Mouse (Mus musculus) intestine, embryonic 16.5 days (tissue): ENCODE results near the gene Nid2. TPM values are rescaled to one million over a fixed set of nuclear protein-coding genes. Genes with fewer than 3 reads are reported as not detected.
A peak's percentile ranks its signal among the peaks of the same experiment; 100 is the strongest.

Source experiments
- ATAC-seq: fragments of 200-750 bp; cut with Nextera tagmentation; 2 replicates; pipeline ENCODE4 v1.8.0; 2017; ENCODE audit warnings: moderate TSS enrichment, moderate library complexity
- H3K27ac ChIP-seq: fragments of 300-500 bp; sonication (generic); 2 replicates; pipeline ENCODE4 v1.5.1; 2014; ENCODE audit warnings: mild to moderate bottlenecking, low read length
- H3K27me3 ChIP-seq: fragments of 300-500 bp; sonication (generic); replicated peaks from 2 replicates; pipeline ENCODE4 v1.6.1; 2014; ENCODE audit warnings: low read length, control low read depth, mixed read lengths; ENCODE audit not compliant: control insufficient read depth, insufficient read depth
- H3K36me3 ChIP-seq: fragments of 300-500 bp; sonication (generic); 2 replicates; pipeline ENCODE4 v1.6.1; 2014; ENCODE audit warnings: low read length, control low read depth; ENCODE audit not compliant: control insufficient read depth, insufficient read depth
- H3K4me1 ChIP-seq: fragments of 300-500 bp; sonication (generic); 2 replicates; pipeline ENCODE4 v1.6.1; 2014; ENCODE audit warnings: low read length, control low read depth, mixed read lengths; ENCODE audit not compliant: control insufficient read depth, insufficient read depth
- H3K4me2 ChIP-seq: fragments of 300-500 bp; sonication (generic); 2 replicates; pipeline ENCODE4 v1.6.1; 2014; ENCODE audit warnings: low read depth, low read length, control low read depth
- H3K4me3 ChIP-seq: fragments of 300-500 bp; sonication (generic); 2 replicates; pipeline ENCODE4 v1.5.1; 2014; ENCODE audit warnings: mild to moderate bottlenecking, low read length
- H3K9ac ChIP-seq: fragments of 300-500 bp; sonication (generic); 2 replicates; pipeline ENCODE4 v1.6.1; 2014; ENCODE audit warnings: low read depth, low read length
- H3K9me3 ChIP-seq: fragments of 300-500 bp; sonication (generic); 2 replicates; pipeline ENCODE4 v1.6.1; 2016; ENCODE audit warnings: low read length, control low read depth; ENCODE audit not compliant: control insufficient read depth
- WGBS: fragments of 180-500 bp; shearing (Covaris S2); extraction: QIAGEN DNeasy Blood & Tissue Kit; methylation state at CpG from one replicate; pipeline ENCODE4 v1.1.7; 2014; 5-methylcytosine and 5-hydroxymethylcytosine counted together
- polyA plus RNA-seq: library from polyadenylated mRNA; unstranded; fragments of >200 nt; fragmentation: Nextera tagmentation; extraction: Ambion mirVana; gene quantifications from 2 replicates; pipeline ENCODE4 v1.2.1, GENCODE M21; 2015

Nid2 gene
- 63.8 and 68.6 TPM in 2 replicates for polyA plus RNA-seq

DNA sequence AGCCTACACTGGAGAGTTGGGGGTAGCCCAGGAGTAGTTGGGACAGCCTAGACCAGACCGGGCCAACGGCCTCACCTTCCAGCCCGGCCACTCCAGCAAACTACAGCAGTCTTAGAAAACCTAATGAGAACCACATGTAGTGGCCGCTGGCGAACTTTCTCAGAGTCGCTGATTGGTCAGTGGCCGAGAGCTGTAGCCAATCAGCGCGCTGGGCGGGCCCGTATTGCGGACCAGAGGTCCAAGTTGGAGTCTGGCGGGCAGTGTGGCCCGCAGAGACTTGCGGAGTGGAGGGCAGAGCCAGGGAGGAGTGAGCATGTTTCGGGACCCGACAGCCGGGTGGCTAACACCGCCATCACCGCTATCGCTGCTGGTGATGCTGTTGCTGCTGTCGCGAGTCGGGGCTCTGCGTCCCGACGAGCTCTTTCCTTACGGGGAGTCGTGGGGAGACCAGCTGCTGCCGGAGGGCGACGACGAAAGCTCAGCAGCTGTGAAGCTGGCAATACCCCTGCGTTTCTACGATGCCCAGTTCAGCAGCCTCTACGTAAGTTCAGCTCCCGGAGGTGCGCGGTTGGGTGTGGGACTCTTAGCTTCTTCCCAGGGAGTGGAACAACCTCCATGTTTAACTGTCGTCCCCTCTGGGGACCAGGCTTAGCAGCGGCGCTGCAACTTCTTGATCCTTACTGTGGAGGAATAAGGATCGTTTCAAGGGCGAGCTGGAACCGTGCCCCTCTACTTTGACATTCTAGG, at the start of gene Nid2:
Gene Nid2, plus strand, starts transcription at position 241 of the 747 bp plus-strand sequence.
- Histone ChIP-seq H3K9me3 (no peaks in the 10 kb centered on the region), H3K9ac (peak within 1 kb of the TSS; percentile 72), H3K4me1 (peaks cover 24% of the 10 kb centered on the region), H3K27me3 (0 out of 2 replicates have a peak, but pooled peaks cover 2% of the 10 kb centered on the region), H3K27ac (peak within 1 kb of the TSS; percentile 59), H3K36me3 (no peaks in the 10 kb centered on the region), H3K4me2 (peak within 1 kb of the TSS; percentile 94), H3K4me3 (peak within 1 kb of the TSS; percentile 68)
- ATAC-seq: peak; percentile 97
- under 1% methylated on average over 44 of the region's 45 CpGs for WGBS

DNA sequence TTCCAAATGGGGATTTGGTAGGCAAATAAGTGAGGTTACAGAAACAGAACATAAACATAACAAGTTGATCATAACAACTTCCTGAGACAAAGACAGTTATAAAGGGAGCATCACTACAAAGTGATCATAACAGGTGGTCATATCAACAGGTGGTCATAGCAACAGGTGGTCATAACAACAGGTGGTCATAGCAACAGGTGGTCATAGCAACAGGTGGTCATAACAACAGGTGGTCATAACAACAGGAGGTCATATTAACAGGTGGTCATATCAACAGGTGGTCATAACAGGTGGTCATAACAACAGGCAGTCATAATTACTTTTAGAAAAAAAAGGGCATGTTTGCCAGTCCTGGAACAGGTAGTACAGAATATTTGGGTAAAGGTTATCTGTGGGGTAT, 49.5 kb upstream of the Nid2 start:
- ATAC-seq: no peak
- Histone ChIP-seq H3K4me2 (no peak overlapping the region), H3K27ac (no peak overlapping the region), H3K36me3 (no peaks in the 10 kb centered on the region), H3K4me3 (no peak overlapping the region), H3K9ac (no peak overlapping the region), H3K4me1 (peaks cover under 1% of the 10 kb centered on the region), H3K27me3 (no peaks in the 10 kb centered on the region), H3K9me3 (no peaks in the 10 kb centered on the region)

DNA sequence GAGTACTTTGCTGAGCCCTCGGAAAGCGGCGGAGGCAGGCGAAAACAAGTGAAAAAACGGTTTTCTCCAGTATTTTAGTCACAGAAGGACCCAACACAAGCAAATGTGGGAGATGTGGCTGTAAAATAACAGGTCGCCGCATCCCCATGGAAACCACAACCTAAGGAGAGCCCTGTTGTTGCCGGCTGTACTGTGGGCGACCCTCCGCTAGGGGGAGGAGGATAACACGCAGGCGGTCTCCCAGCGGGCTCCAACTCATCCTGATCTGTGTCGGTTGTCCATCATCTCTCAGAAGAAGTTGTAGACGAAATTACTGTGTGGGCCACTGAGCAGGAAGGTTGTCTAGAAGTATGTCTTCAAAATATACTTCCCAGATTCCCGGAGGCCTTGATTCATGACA, 45.4 kb upstream of the Nid2 start:
- H3K9me3 ChIP-seq: no peaks in the 10 kb centered on the region
- H3K27ac ChIP-seq: no peak overlapping the region
- no peak overlapping the region for H3K9ac ChIP-seq
- no peak overlapping the region for H3K4me3 ChIP-seq
- no peaks in the 10 kb centered on the region for H3K27me3 ChIP-seq
- H3K36me3 ChIP-seq: no peaks in the 10 kb centered on the region
- peaks cover 18% of the 10 kb centered on the region for H3K4me1 ChIP-seq
- no peak overlapping the region for H3K4me2 ChIP-seq
- 0 out of 2 replicates have a peak, but pooled peaks have one; percentile 29 for ATAC-seq
- 11% methylated on average over 16 of the region's 16 CpGs for WGBS

DNA sequence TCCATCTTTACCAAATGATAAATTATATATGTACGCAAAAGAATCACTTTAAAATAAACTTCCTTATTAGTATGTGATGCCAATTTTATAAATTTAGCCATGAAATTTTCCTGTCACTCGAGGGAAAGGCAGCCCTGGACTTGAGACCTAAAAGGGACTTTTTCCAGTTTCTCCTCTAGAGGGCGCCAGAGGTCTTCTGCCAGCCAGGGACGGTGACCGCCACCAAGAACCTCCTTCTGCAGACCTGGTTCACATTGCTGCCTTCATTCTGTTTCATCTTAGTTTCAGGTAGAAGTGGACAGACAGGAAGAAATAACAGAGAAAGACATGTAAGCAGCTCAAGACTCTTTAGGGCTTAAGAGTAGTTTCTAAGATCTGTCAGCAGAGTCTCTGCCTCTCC, 44.6 kb upstream of the Nid2 start:
- no peaks in the 10 kb centered on the region for H3K9me3 ChIP-seq
- peak overlapping the region; percentile 55 for H3K27ac ChIP-seq
- no peaks in the 10 kb centered on the region for H3K27me3 ChIP-seq
- peak overlapping the region; percentile 40; the same call in 1 of the 2 replicates for H3K9ac ChIP-seq
- H3K4me1 ChIP-seq: peaks cover 18% of the 10 kb centered on the region
- 2% methylated on average over 5 of the region's 5 CpGs for WGBS
- no peaks in the 10 kb centered on the region for H3K36me3 ChIP-seq
- H3K4me3 ChIP-seq: no peak overlapping the region
- H3K4me2 ChIP-seq: 0 out of 2 replicates have a peak overlapping the region, but pooled peaks have one; percentile 9
- ATAC-seq: peak; percentile 31; the same call in 1 of the 2 replicates

DNA sequence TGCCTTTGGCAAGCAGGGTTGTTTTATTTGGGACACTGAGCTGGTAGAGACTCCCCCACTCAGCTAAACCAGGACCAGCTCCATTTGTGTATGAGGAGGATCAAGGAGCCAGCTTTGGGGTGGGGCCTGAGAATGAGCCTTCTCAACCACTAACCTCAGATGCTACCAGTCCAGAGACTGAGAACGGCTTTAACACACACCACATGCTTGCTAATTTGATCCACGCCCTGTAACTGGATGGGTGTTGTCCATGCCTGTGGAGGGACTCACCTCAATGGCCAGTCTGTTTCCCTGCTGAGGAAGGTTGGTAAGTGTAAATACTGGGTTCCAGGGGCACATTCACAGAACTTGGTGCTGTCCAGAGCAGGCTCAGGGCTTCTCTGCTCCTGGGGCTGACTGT, 44.1 kb upstream of the Nid2 start:
- Histone ChIP-seq H3K4me3 (no peak overlapping the region), H3K9ac (peak overlapping the region; percentile 40; the same call in 1 of the 2 replicates), H3K9me3 (no peaks in the 10 kb centered on the region), H3K36me3 (no peaks in the 10 kb centered on the region), H3K4me1 (peaks cover 18% of the 10 kb centered on the region), H3K27ac (peak overlapping the region; percentile 55), H3K4me2 (0 out of 2 replicates have a peak overlapping the region, but pooled peaks have one; percentile 9), H3K27me3 (no peaks in the 10 kb centered on the region)
- WGBS: 46% methylated on average over 2 of the region's 2 CpGs
- ATAC-seq: peak; percentile 63

DNA sequence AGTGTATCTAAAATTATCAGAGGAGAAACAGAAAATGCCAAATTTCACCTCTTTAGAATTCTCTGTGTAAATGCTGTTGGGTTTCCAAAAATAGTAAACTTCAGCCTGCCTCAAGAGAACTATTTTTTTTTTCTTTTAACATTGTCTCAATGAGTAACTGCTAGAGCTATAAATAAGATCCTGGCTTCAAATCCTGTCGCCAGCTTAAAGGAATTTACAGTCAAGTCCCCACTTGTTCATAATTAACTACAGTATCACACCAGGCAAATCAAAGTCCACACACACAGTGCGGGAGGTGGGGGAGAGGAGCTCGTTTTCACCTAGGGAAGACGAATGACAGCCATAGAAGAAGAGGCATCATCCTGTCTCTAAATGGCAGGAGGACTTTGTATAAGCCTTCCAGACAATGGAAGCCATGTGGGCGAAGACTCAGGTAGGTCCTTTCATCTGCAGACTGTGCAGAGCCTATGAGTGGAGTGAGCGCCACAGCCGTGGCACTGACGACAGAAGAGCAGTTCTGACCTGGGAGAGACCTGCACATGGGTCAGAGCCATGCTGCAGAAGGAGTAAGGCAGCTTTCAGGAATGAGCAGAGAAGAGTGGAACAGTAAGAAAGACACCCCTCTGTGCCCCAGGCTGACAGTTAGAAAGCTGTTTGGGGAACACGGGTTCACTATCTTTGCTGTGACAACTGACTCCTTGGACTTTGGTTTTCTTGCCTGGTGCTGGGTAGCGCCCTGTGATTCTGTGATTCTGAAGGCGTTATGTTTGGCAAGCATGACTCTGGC, 43.2 kb upstream of the Nid2 start:
- H3K9me3 ChIP-seq: no peaks in the 10 kb centered on the region
- peak overlapping the region; percentile 38 for H3K4me2 ChIP-seq
- H3K27ac ChIP-seq: peak overlapping the region; percentile 87
- 43% methylated on average over 11 of the region's 11 CpGs for WGBS
- H3K4me1 ChIP-seq: peaks cover 23% of the 10 kb centered on the region
- peak overlapping the region; percentile 53 for H3K9ac ChIP-seq
- H3K4me3 ChIP-seq: peak overlapping the region; percentile 40
- H3K27me3 ChIP-seq: no peaks in the 10 kb centered on the region
- H3K36me3 ChIP-seq: no peaks in the 10 kb centered on the region
- ATAC-seq: peak; percentile 90

DNA sequence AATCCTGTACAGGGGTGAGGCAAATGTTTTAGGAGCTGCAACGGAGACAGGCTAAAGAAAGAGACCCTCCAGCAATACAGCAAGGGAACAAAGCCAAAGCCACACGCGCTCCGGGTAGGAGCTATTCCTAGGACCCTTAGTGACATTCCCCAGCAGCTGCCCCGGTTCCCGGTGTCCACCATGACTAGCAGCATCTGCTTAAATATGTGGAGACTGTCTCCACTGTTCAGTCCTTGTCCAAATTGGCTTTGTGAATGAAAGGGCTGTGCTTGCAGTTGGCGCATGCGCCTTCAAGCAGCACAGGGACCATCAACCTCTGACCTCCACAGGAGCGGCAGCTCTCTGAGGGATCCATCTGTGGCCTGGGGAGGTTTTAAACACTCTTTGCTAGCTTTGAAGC, 41.9 kb upstream of the Nid2 start:
- Histone ChIP-seq H3K36me3 (no peaks in the 10 kb centered on the region), H3K4me2 (peak overlapping the region; percentile 38), H3K9ac (peak overlapping the region; percentile 40; the same call in 1 of the 2 replicates), H3K27me3 (no peaks in the 10 kb centered on the region), H3K27ac (0 out of 2 replicates have a peak overlapping the region, but pooled peaks have one; percentile 15), H3K4me1 (peaks cover 23% of the 10 kb centered on the region), H3K9me3 (no peaks in the 10 kb centered on the region), H3K4me3 (peak overlapping the region; percentile 40)
- ATAC-seq: no peak
- WGBS: 55% methylated on average over 9 of the region's 9 CpGs

DNA sequence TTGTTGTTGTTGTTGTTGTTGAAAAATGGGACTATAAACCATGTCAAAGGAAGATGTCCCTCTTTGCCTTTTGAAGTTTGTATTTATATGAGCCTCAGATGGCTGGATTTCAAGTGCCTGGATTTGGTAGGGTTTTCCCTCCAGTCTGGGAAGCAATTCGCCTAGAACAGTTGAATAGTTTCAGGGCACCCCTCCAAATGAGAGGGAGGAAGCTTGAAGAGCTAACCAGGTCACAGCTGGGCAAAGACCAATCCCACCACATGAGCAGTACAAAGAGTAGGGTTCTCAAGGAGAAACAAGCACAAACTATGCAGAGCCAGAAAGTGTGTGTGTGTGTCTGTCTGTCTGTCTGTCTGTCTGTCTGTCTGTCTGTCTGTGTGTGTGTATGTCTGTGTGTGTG, 39.3 kb upstream of the Nid2 start:
- no peak overlapping the region for H3K27ac ChIP-seq
- no peaks in the 10 kb centered on the region for H3K9me3 ChIP-seq
- ATAC-seq: no peak
- H3K4me3 ChIP-seq: no peak overlapping the region
- no peaks in the 10 kb centered on the region for H3K27me3 ChIP-seq
- no peak overlapping the region for H3K9ac ChIP-seq
- no peaks in the 10 kb centered on the region for H3K36me3 ChIP-seq
- H3K4me2 ChIP-seq: no peak overlapping the region
- 32% methylated on average over 1 of the region's 1 CpGs for WGBS
- H3K4me1 ChIP-seq: peaks cover 20% of the 10 kb centered on the region

DNA sequence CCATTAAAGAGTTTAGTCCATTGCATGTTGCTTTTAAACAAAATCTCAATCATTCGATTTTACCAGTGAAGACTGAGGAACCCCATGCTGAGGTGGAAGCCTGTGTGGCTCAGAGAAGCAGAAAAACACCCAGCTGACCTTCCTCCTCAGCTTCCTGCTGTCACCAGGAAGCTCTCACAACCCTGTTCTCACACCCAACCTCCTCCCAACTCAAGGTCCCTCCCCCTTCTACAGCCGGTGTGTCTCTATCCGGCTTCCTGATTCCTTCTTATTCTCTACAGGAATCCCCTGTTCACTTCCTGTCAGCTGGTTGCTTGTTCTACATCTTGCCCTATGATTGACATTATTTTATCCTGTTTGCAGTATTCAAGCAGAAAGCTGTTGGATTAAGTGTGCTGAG, 38.0 kb upstream of the Nid2 start:
- H3K36me3 ChIP-seq: no peaks in the 10 kb centered on the region
- H3K27ac ChIP-seq: peak overlapping the region; percentile 51; the same call in 1 of the 2 replicates
- H3K9ac ChIP-seq: no peak overlapping the region
- ATAC-seq: peak; percentile 24; the same call in 1 of the 2 replicates
- H3K4me3 ChIP-seq: no peak overlapping the region
- WGBS: 47% methylated on average over 3 of the region's 3 CpGs
- H3K27me3 ChIP-seq: no peaks in the 10 kb centered on the region
- no peaks in the 10 kb centered on the region for H3K9me3 ChIP-seq
- peaks cover 13% of the 10 kb centered on the region for H3K4me1 ChIP-seq
- H3K4me2 ChIP-seq: no peak overlapping the region
